28 mouse cellular contexts compared by ENCODE assay signal in the genomic region with DNA sequence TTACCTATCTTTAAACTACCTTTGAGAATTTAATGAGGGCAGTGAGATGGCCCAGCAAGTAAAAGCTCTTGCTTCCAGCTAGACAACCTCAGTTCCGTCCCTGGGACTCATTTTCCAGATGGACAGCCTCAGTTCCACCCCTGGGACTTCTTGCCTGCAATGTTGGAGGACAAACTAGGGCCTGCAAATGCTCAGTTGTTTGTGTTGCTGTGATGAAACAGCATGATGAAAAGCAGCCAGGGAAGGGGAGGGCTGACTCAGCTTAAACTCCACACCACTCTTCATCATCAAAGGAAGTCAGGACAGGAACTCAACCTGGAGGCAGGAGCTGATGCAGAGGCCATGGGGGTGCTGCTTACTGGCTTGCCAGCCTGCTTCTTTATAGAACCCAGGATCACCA. TPM values are rescaled to one million over a fixed set of nuclear protein-coding genes. Genes with fewer than 3 reads are reported as not detected.
"Had no signal": no experiment of that assay in that cellular context is flagged by ENCODE, and none has a peak within 500 bp of the region (broad histone marks: within the 10 kb centered on the region; RNA-seq: fewer than 3 reads in every experiment).

No protein-coding gene starts in this region.

- H3K4me1 ChIP-seq: limb, embryonic 12.5 days; limb, embryonic 15.5 days; lung, embryonic 15.5 days; midbrain, embryonic 12.5 days; midbrain, embryonic 15.5 days; neural tube, embryonic 12.5 days; neural tube, embryonic 15.5 days had no signal

- H3K9me3 ChIP-seq: limb, embryonic 15.5 days; lung, embryonic 15.5 days; midbrain, embryonic 12.5 days; midbrain, embryonic 15.5 days; neural tube, embryonic 12.5 days; neural tube, embryonic 15.5 days had no signal

- DNase-seq: kidney, postnatal 25 days; layer of hippocampus, adult 9-11 months; lung, adult 18-20 months; lung, postnatal 10 days; right cerebral cortex, adult 18-20 months; right cerebral cortex, postnatal 14 days; right cerebral cortex, postnatal 4 days; thymus, adult 2 months; thymus, postnatal 14 days; thymus, postnatal 4 days had no signal

- H3K9ac ChIP-seq: limb, embryonic 12.5 days; limb, embryonic 15.5 days; liver, embryonic 14.5 days; lung, embryonic 15.5 days; midbrain, embryonic 12.5 days; midbrain, embryonic 15.5 days; neural tube, embryonic 12.5 days; neural tube, embryonic 15.5 days had no signal

- H3K4me3 ChIP-seq: layer of hippocampus, adult 2 months; limb, embryonic 12.5 days; limb, embryonic 15.5 days; lung, embryonic 15.5 days; midbrain, embryonic 12.5 days; midbrain, embryonic 15.5 days; neural tube, embryonic 12.5 days; neural tube, embryonic 15.5 days had no signal

- H3K27ac ChIP-seq: kidney, postnatal 0 days; layer of hippocampus, adult 2 months; limb, embryonic 12.5 days; limb, embryonic 15.5 days; liver, embryonic 14.5 days; lung, embryonic 15.5 days; macrophage; midbrain, embryonic 12.5 days; midbrain, embryonic 15.5 days; neural tube, embryonic 12.5 days; neural tube, embryonic 15.5 days; stomach, postnatal 0 days had no signal

- H3K4me2 ChIP-seq: limb, embryonic 12.5 days; limb, embryonic 15.5 days; lung, embryonic 15.5 days; midbrain, embryonic 12.5 days; midbrain, embryonic 15.5 days; neural tube, embryonic 12.5 days; neural tube, embryonic 15.5 days had no signal

- H3K36me3 ChIP-seq: midbrain, embryonic 15.5 days; neural tube, embryonic 15.5 days had no signal

- ATAC-seq: midbrain, embryonic 15.5 days had no signal

- H3K27me3 ChIP-seq: limb, embryonic 12.5 days; limb, embryonic 15.5 days; lung, embryonic 15.5 days; midbrain, embryonic 12.5 days; midbrain, embryonic 15.5 days; neural tube, embryonic 12.5 days; neural tube, embryonic 15.5 days had no signal

RNA-seq across cellular contexts. Expression of a gene that starts 22.2 kb away (rescaled TPM):
- total RNA-seq: layer of hippocampus, adult 2 months; layer of hippocampus, postnatal 25 days; left cerebral cortex, adult 18-20 months; left cerebral cortex, postnatal 25 days; megakaryocyte, adult 5-6 weeks had no signal
- polyA plus RNA-seq: kidney, embryonic 14.5 days; limb, embryonic 12.5 days; limb, embryonic 15.5 days; lung, embryonic 15.5 days; macrophage; midbrain, embryonic 12.5 days; midbrain, embryonic 15.5 days; neural tube, embryonic 12.5 days; neural tube, embryonic 15.5 days; stomach, embryonic 14.5 days; thymus, adult 2 months had no signal
